Mouse (Mus musculus) heart, adult 2 months (tissue): ENCODE results near the gene Aire.

Source experiments
- CTCF ChIP-seq: fragments of 200-600 bp; IDR thresholded peaks from 2 replicates; pipeline ENCODE4 v1.8.1; 2022; ENCODE audit warnings: antibody characterized with exemption, mild to moderate bottlenecking, moderate library complexity
- POLR2A ChIP-seq: fragments of 200-500 bp; IDR thresholded peaks from 2 replicates; pipeline ENCODE4 v1.6.1; 2011; ENCODE audit warnings: mild to moderate bottlenecking, low read depth, low read length, control low read depth; ENCODE audit not compliant: insufficient read depth

DNA sequence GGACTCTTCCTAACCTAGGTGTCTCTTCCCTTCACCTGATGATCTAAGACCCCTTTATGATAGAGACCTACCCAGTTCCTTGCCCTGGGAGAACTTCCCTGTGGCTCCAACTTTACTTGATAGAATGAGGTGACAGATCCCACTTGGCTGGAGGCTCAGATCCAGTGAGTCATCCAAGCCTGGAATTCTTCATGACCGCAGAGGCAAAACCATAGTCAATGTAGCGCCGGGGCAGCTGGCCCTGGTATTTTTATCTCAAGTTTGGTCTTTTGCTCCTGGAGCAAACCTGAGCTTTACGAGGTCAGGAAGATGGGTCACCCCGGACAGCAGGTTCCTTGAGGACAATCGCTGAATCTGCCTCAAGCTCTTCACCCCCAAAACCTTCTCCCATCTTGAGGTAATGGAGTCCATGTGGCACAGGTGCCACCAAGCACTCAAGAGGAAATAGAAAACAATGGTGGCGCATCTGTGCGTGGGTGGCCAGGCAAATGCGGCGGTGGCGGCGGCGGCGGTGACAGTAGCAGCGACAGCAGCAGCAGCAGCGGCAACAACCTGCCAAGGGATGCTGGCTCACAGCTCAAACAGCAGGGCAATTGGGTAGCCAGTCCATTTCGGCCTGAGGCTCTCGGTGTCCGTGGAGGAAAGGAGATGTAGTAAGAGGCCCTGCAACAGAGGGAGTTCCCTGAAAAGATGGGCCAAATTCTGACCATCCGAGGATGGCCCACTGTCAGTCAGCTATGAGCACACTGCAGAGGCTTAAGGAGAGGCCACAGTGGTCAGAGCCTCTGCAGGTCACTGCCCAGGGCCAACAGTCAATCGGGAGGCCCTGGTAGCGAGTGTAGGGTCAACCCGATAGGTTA lies 48.7 kb upstream of the Aire start:
- TF ChIP-seq CTCF, result no peak
- TF ChIP-seq POLR2A, result no peak
